Mouse (Mus musculus) forebrain, postnatal 0 days (tissue): ENCODE measurements around the gene Gfap. TPM values are rescaled to one million over a fixed set of nuclear protein-coding genes. Genes with fewer than 3 reads are reported as not detected.

Experiments
- ATAC-seq: fragments of 200-750 bp; cut with Nextera tagmentation; 2 replicates; pipeline ENCODE4 v1.8.0; 2017; ENCODE audit warnings: mild to moderate bottlenecking, moderate library complexity
- DNase-seq: peaks from one replicate; pipeline ENCODE4 v3.0.0-alpha.2; 2015
- H3K27ac ChIP-seq: fragments of 300-500 bp; sonication (generic); 2 replicates; pipeline ENCODE4 v1.5.1; 2014; ENCODE audit warnings: low read depth, mild to moderate bottlenecking, antibody characterized with exemption, low read length, moderate library complexity, mixed read lengths
- H3K27me3 ChIP-seq: fragments of 300-500 bp; sonication (generic); 2 replicates; pipeline ENCODE4 v1.6.1; 2014; ENCODE audit warnings: mild to moderate bottlenecking, low read length, mixed read lengths; ENCODE audit not compliant: insufficient read depth
- H3K36me3 ChIP-seq: fragments of 300-500 bp; sonication (generic); 2 replicates; pipeline ENCODE4 v1.6.1; 2014; ENCODE audit warnings: mild to moderate bottlenecking, moderate library complexity; ENCODE audit not compliant: insufficient read depth
- H3K4me1 ChIP-seq: fragments of 300-500 bp; sonication (generic); 2 replicates; pipeline ENCODE4 v1.6.1; 2014; ENCODE audit warnings: antibody characterized with exemption; ENCODE audit not compliant: insufficient read depth
- H3K4me2 ChIP-seq: fragments of 300-500 bp; sonication (generic); 2 replicates; pipeline ENCODE4 v1.6.1; 2014; ENCODE audit warnings: low read depth, mild to moderate bottlenecking, moderate library complexity
- H3K4me3 ChIP-seq: fragments of 300-500 bp; sonication (generic); 2 replicates; pipeline ENCODE4 v1.5.1; 2014; ENCODE audit warnings: low read depth, low read length, mixed read lengths
- H3K9ac ChIP-seq: fragments of 300-500 bp; sonication (generic); 2 replicates; pipeline ENCODE4 v1.6.1; 2014; ENCODE audit warnings: mild to moderate bottlenecking
- H3K9me3 ChIP-seq: fragments of 300-500 bp; sonication (generic); 2 replicates; pipeline ENCODE4 v1.6.1; 2016; ENCODE audit warnings: low read length
- CTCF ChIP-seq: sonication (generic); IDR thresholded peaks from 2 replicates; pipeline ENCODE4 v1.5.1; 2016; ENCODE audit warnings: antibody characterized with exemption, control low read depth, low read depth
- WGBS: fragments of 180-500 bp; shearing (Covaris S2); extraction: QIAGEN DNeasy Blood & Tissue Kit; methylation state at CpG from one replicate; pipeline ENCODE4 v1.1.7; 2014; 5-methylcytosine and 5-hydroxymethylcytosine counted together
- polyA plus RNA-seq: library from polyadenylated mRNA; unstranded; fragments of >200 nt; fragmentation: Nextera tagmentation; extraction: Ambion mirVana; gene quantifications from 2 replicates; pipeline ENCODE4 v1.2.1, GENCODE M21; 2015
- total RNA-seq: library from RNA; depleted of rRNA; stranded (reverse); fragments of >200 nt; gene quantifications from 2 replicates; pipeline ENCODE4 v1.2.3, GENCODE M21; 2014; rRNA removed

Gene Gfap
- total RNA-seq (44.4 and 58.9 TPM in 2 replicates), polyA plus RNA-seq (31.8 and 52.6 TPM in 2 replicates)

- peak; percentile 97 for TF ChIP-seq CTCF
- ATAC-seq (peak; percentile 56; the same call in 1 of the 2 replicates), DNase-seq (peak; percentile 91)
- Histone ChIP-seq H3K36me3 (no peaks in the 10 kb centered on the region), H3K27me3 (no peaks in the 10 kb centered on the region), H3K4me1 (no peaks in the 10 kb centered on the region), H3K9ac (no peak within 1 kb of the TSS), H3K9me3 (no peaks in the 10 kb centered on the region), H3K4me2 (no peak within 1 kb of the TSS), H3K27ac (no peak within 1 kb of the TSS), H3K4me3 (no peak within 1 kb of the TSS)
- WGBS, result 16% methylated on average over 7 of the region's 7 CpGs
These were observed at the start of gene Gfap for GRCm38 (mm10) chr11:102900763-102901162. Gfap (minus strand) TSS chr11:102900912.

- ATAC-seq (peak; percentile 50), DNase-seq (peak; percentile 65)
- Histone ChIP-seq H3K9ac (peak overlapping the region; percentile 44), H3K9me3 (no peaks in the 10 kb centered on the region), H3K36me3 (no peaks in the 10 kb centered on the region), H3K4me2 (peak overlapping the region; percentile 76), H3K27me3 (peaks cover 47% of the 10 kb centered on the region), H3K4me3 (peak overlapping the region; percentile 38), H3K4me1 (no peaks in the 10 kb centered on the region), H3K27ac (no peak overlapping the region)
- 3% methylated on average over 49 of the region's 51 CpGs for WGBS
- TF ChIP-seq CTCF, result no peak
These were observed 47.6 kb upstream of the Gfap start for GRCm38 (mm10) chr11:102948043-102948961.

- Histone ChIP-seq H3K9me3 (no peaks in the 10 kb centered on the region), H3K4me3 (peak overlapping the region; percentile 42), H3K36me3 (no peaks in the 10 kb centered on the region), H3K4me1 (no peaks in the 10 kb centered on the region), H3K9ac (no peak overlapping the region), H3K27ac (no peak overlapping the region), H3K4me2 (peak overlapping the region; percentile 61), H3K27me3 (peaks cover 50% of the 10 kb centered on the region)
- TF ChIP-seq CTCF, result peak; percentile 51
- ATAC-seq (no peak), DNase-seq (no peak)
- 8% methylated on average over 8 of the region's 8 CpGs for WGBS
These were observed 46.3 kb upstream of the Gfap start for GRCm38 (mm10) chr11:102946992-102947343.

GRCm38 (mm10) chr11:102946265-102946991 is 45.7 kb upstream of the Gfap start, which contains the start of gene C1ql1:
C1ql1 (minus strand) TSS chr11:102946688.
- Histone ChIP-seq H3K4me1 (no peaks in the 10 kb centered on the region), H3K27ac (no peak within 1 kb of the TSS), H3K4me3 (peak within 1 kb of the TSS; percentile 42), H3K36me3 (no peaks in the 10 kb centered on the region), H3K27me3 (peaks cover 50% of the 10 kb centered on the region), H3K4me2 (peak within 1 kb of the TSS; percentile 61), H3K9ac (peak within 1 kb of the TSS; percentile 28; the same call in 1 of the 2 replicates), H3K9me3 (no peaks in the 10 kb centered on the region)
- TF ChIP-seq CTCF, result no peak
- DNase-seq (peak; percentile 81), ATAC-seq (peak; percentile 79)
- WGBS, result under 1% methylated on average over 71 of the region's 87 CpGs

GRCm38 (mm10) chr11:102945306-102946264 is 44.9 kb upstream of the Gfap start:
- no peaks in the 10 kb centered on the region for H3K36me3 ChIP-seq
- DNase-seq (no peak), ATAC-seq (no peak)
- peaks cover 50% of the 10 kb centered on the region for H3K27me3 ChIP-seq
- peak overlapping the region; percentile 42 for H3K4me3 ChIP-seq
- H3K4me1 ChIP-seq, result no peaks in the 10 kb centered on the region
- no peak for TF ChIP-seq CTCF
- H3K9me3 ChIP-seq, result no peaks in the 10 kb centered on the region
- H3K9ac ChIP-seq, result no peak overlapping the region
- WGBS, result 3% methylated on average over 54 of the region's 54 CpGs
- peak overlapping the region; percentile 61 for H3K4me2 ChIP-seq
- no peak overlapping the region for H3K27ac ChIP-seq

- 69% methylated on average over 6 of the region's 6 CpGs for WGBS
These were observed 40.5 kb upstream of the Gfap start for GRCm38 (mm10) chr11:102941236-102941635.

More at GRCm38 (mm10) chr11:102941236-102941635, 40.5 kb upstream of the Gfap start:
- no peaks in the 10 kb centered on the region for H3K36me3 ChIP-seq
- no peak overlapping the region for H3K27ac ChIP-seq
- DNase-seq, result no peak
- H3K9ac ChIP-seq, result no peak overlapping the region
- no peaks in the 10 kb centered on the region for H3K4me1 ChIP-seq
- H3K9me3 ChIP-seq, result no peaks in the 10 kb centered on the region
- no peak overlapping the region for H3K4me3 ChIP-seq
- H3K27me3 ChIP-seq, result peaks cover 33% of the 10 kb centered on the region
- H3K4me2 ChIP-seq, result no peak overlapping the region
- ATAC-seq, result no peak
- TF ChIP-seq CTCF, result no peak
